Mouse (Mus musculus): ENCODE data around the gene Cpm.

GRCm38 (mm10) chr10:117619862-117620179, 9.5 kb upstream of the Cpm start:
- TF ChIP-seq POLR2A (IDR thresholded peaks at IDR 0.05; ENCODE audit: extremely low read depth, insufficient read depth, low read length) (no peak), CTCF (IDR thresholded peaks at IDR 0.05; ENCODE audit: extremely low read depth, insufficient read depth, low read length) (no peak)
